Mouse (Mus musculus): ENCODE results near the gene Slc25a10. TPM values are rescaled to one million over a fixed set of nuclear protein-coding genes. Genes with fewer than 3 reads are reported as not detected.

Slc25a10 gene
- polyA plus RNA-seq, 1 experiment from 2014 or later, result 54.6 TPM

- Histone ChIP-seq H3K27ac (0 out of 2 replicates have a peak overlapping the region, but pooled peaks have one; percentile 8), H3K9ac (replicated peaks) (no peak overlapping the region), H3K27me3 (no peaks in the 10 kb centered on the region; the same call in 1 of the 2 replicates), H3K4me2 (no peak overlapping the region), H3K4me3 (replicated peaks) (no peak overlapping the region), H3K36me3 (peaks cover 53% of the 10 kb centered on the region), H3K9me3 (no peaks in the 10 kb centered on the region), H3K4me1 (replicated peaks) (peaks cover 24% of the 10 kb centered on the region)
- 54% methylated on average over 4 of the region's 4 CpGs for WGBS
- no peak for ATAC-seq (ENCODE audit: insufficient number of reproducible peaks, insufficient read depth, low FRiP score, low TSS enrichment, low read depth)
Observed at GRCm38 (mm10) chr11:120541907-120542306, 50.3 kb downstream of the Slc25a10 start.

DNA sequence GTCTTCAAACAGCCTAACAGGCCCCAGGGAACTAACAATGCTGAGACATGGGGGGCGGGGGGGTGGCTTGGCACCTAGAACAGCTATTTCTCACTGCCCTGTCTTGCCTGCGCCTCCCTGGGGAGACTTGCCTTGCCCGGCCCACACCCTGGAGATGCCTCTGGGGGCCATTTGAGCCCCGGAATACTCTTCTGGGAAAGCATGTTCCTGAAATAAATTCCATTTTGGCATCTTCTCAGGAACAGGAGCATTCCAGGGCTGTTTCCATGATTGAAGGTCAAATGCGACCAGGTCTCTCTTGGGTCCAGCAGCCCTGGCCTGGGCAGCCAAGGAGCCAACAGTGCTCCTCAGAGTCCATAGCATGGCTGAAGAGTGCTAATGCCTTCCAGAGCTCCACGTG lies 50.7 kb downstream of the Slc25a10 start:
- Histone ChIP-seq H3K4me1 (replicated peaks) (peaks cover 24% of the 10 kb centered on the region), H3K27me3 (no peaks in the 10 kb centered on the region), H3K9ac (replicated peaks) (no peak overlapping the region), H3K36me3 (peaks cover 55% of the 10 kb centered on the region), H3K4me3 (replicated peaks) (no peak overlapping the region), H3K9me3 (no peaks in the 10 kb centered on the region), H3K4me2 (no peak overlapping the region), H3K27ac (peak overlapping the region; percentile 4; the same call in 1 of the 2 replicates)
- 88% methylated on average over 6 of the region's 6 CpGs for WGBS
- ATAC-seq (ENCODE audit: insufficient number of reproducible peaks, insufficient read depth, low FRiP score, low TSS enrichment, low read depth), result no peak

DNA sequence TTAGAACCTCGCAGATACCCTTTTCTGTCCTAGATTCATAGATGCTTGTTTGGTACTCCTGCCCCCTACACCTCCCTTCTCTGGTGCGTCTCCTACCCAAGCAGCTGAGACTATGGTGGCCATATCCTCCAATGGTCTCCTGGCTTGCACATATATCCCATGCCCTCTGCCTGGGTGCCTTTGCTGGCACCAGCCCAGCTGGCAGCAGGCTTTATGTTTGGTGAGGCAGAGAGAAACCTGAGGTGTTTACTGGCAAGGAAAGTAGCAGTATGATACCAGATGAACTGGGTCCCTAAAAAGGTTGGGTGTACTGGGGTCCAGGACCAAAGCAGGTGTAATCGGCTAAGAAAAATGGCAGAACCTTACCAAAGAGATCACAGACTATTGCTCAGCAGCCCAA lies 54.3 kb downstream of the Slc25a10 start:
- Histone ChIP-seq H3K36me3 (peaks cover 59% of the 10 kb centered on the region), H3K4me3 (replicated peaks) (no peak overlapping the region), H3K9me3 (no peaks in the 10 kb centered on the region), H3K27ac (no peak overlapping the region), H3K9ac (replicated peaks) (no peak overlapping the region), H3K27me3 (no peaks in the 10 kb centered on the region), H3K4me2 (no peak overlapping the region), H3K4me1 (replicated peaks) (peaks cover 22% of the 10 kb centered on the region)
- ATAC-seq (ENCODE audit: insufficient number of reproducible peaks, insufficient read depth, low FRiP score, low TSS enrichment, low read depth), result no peak
- 93% methylated on average over 3 of the region's 3 CpGs for WGBS

DNA sequence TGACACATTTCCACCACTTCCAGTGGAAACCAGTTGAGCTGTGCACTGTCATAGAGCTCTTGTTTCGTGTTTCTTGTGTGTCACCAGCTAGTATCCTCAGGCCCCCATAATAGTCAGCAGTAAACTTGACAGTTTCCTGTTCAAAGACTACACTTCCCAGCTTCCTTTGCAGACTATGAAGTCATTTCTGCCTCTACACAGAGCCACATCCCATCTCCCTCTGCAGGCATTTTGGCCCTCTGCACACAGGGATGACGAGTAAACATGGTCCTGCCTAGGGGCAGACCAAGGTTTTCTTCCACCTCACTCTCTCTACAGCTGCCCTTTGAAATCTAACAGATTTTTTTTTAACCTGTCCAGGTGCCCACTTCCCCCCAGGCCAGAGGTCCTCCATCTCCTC lies 55.8 kb downstream of the Slc25a10 start:
- no peak overlapping the region for H3K9ac ChIP-seq (replicated peaks)
- peaks cover 46% of the 10 kb centered on the region for H3K36me3 ChIP-seq
- WGBS, result 76% methylated on average over 2 of the region's 2 CpGs
- peaks cover 23% of the 10 kb centered on the region for H3K4me1 ChIP-seq (replicated peaks)
- 0 out of 2 replicates have a peak overlapping the region, but pooled peaks have one; percentile 69 for H3K4me2 ChIP-seq
- 0 out of 2 replicates have a peak overlapping the region, but pooled peaks have one; percentile 2 for H3K4me3 ChIP-seq (replicated peaks)
- ATAC-seq (ENCODE audit: insufficient number of reproducible peaks, insufficient read depth, low FRiP score, low TSS enrichment, low read depth), result no peak
- H3K9me3 ChIP-seq, result no peaks in the 10 kb centered on the region
- H3K27ac ChIP-seq, result no peak overlapping the region
- no peaks in the 10 kb centered on the region for H3K27me3 ChIP-seq

DNA sequence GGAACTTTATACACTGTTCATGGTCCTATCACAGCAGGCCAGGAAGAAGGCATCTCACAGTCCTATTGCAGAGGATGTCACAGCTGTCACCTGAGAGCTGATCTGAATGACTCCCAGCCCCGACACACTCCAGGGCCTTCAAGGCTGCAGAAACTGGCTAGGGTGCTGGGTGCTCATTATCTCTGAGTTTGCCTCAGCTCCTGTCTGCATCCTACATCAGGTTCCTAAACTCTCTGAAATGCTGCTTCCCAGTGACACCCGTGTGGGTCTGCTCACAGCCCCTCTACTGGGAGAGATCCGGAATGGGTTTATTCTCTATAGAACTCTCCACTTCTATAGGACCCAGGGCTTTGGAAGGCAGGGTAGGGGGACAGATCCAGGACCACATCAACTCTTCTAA lies 56.6 kb downstream of the Slc25a10 start:
- Histone ChIP-seq H3K4me2 (peak overlapping the region; percentile 69), H3K27ac (no peak overlapping the region), H3K27me3 (no peaks in the 10 kb centered on the region), H3K4me3 (replicated peaks) (peak overlapping the region; percentile 100), H3K36me3 (peaks cover 39% of the 10 kb centered on the region), H3K4me1 (replicated peaks) (peaks cover 23% of the 10 kb centered on the region), H3K9ac (replicated peaks) (peak overlapping the region; percentile 97), H3K9me3 (no peaks in the 10 kb centered on the region)
- no peak for ATAC-seq (ENCODE audit: insufficient number of reproducible peaks, insufficient read depth, low FRiP score, low TSS enrichment, low read depth)
- 94% methylated on average over 3 of the region's 3 CpGs for WGBS

DNA sequence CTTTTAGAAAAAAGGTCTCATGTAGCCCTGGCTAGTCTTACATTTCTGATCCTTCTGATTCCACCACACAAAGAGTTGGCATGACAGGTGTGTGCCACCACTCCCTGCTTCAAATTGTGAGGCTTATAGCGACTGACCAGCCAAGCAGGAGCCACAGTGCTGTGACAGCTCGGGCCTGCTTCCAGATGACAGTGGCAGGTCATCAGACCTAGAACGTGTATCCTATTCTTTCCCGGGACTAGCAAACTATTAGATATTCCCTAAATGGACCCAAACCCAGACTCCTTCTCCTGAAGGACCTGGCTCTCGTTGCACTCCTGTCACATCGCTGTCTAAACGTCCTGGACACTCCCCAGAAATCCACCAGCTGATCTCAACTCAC lies 57.1 kb downstream of the Slc25a10 start:
- Histone ChIP-seq H3K27me3 (no peaks in the 10 kb centered on the region), H3K4me3 (replicated peaks) (peak overlapping the region; percentile 100), H3K36me3 (peaks cover 33% of the 10 kb centered on the region), H3K4me2 (peak overlapping the region; percentile 69), H3K4me1 (replicated peaks) (peaks cover 23% of the 10 kb centered on the region), H3K9ac (replicated peaks) (peak overlapping the region; percentile 97), H3K9me3 (no peaks in the 10 kb centered on the region), H3K27ac (peak overlapping the region; percentile 91)
- WGBS, result 30% methylated on average over 7 of the region's 7 CpGs
- no peak for ATAC-seq (ENCODE audit: insufficient number of reproducible peaks, insufficient read depth, low FRiP score, low TSS enrichment, low read depth)

Other genes with a start within 250 kb of the Slc25a10 start
- gene Actg1, start 143.3 kb upstream of the Slc25a10 start, polyA plus RNA-seq (2016; fragmentation: Nextera tagmentation; extraction: Ambion mirVana), result 2,805 and 2,814 TPM in 2 replicates
- gene Fscn2, start 130.3 kb upstream of the Slc25a10 start, polyA plus RNA-seq (2016; fragmentation: Nextera tagmentation; extraction: Ambion mirVana), result 0.64 TPM in 2 replicates
- gene Faap100, start 113.1 kb upstream of the Slc25a10 start, polyA plus RNA-seq (2016; fragmentation: Nextera tagmentation; extraction: Ambion mirVana), result 38.0 and 40.0 TPM in 2 replicates
- gene Nploc4, start 54.1 kb upstream of the Slc25a10 start, polyA plus RNA-seq (2016; fragmentation: Nextera tagmentation; extraction: Ambion mirVana), result 49.8 and 56.0 TPM in 2 replicates
- not detected in 2 replicates for gene Tspan10, start 49.2 kb upstream of the Slc25a10 start, polyA plus RNA-seq (2016; fragmentation: Nextera tagmentation; extraction: Ambion mirVana)
- gene Pde6g, start 38.3 kb upstream of the Slc25a10 start, polyA plus RNA-seq (2016; fragmentation: Nextera tagmentation; extraction: Ambion mirVana), result 0.20 TPM in 1 of 2 replicates, not detected in the other
- gene Oxld1, start 33.8 kb upstream of the Slc25a10 start, polyA plus RNA-seq (2016; fragmentation: Nextera tagmentation; extraction: Ambion mirVana), result 10.4 and 13.2 TPM in 2 replicates
- 47.8 and 52.4 TPM in 2 replicates for gene Ccdc137, start 33.7 kb upstream of the Slc25a10 start, polyA plus RNA-seq (2016; fragmentation: Nextera tagmentation; extraction: Ambion mirVana)
- 58.5 and 58.9 TPM in 2 replicates for gene Arl16, start 24.2 kb upstream of the Slc25a10 start, polyA plus RNA-seq (2016; fragmentation: Nextera tagmentation; extraction: Ambion mirVana)
- 135 and 139 TPM in 2 replicates for gene Mrpl12, start 7.2 kb upstream of the Slc25a10 start, polyA plus RNA-seq (2016; fragmentation: Nextera tagmentation; extraction: Ambion mirVana)
- 3.8 and 4.0 TPM in 2 replicates for gene Gcgr, start 38.9 kb downstream of the Slc25a10 start, polyA plus RNA-seq (2016; fragmentation: Nextera tagmentation; extraction: Ambion mirVana)
- 221 and 229 TPM in 2 replicates for gene Mcrip1, start 57.9 kb downstream of the Slc25a10 start, polyA plus RNA-seq (2016; fragmentation: Nextera tagmentation; extraction: Ambion mirVana)
- gene Ppp1r27, start 59.3 kb downstream of the Slc25a10 start, polyA plus RNA-seq (2016; fragmentation: Nextera tagmentation; extraction: Ambion mirVana), result not detected in 2 replicates
- gene P4hb, start 81.4 kb downstream of the Slc25a10 start, polyA plus RNA-seq (2016; fragmentation: Nextera tagmentation; extraction: Ambion mirVana), result 620 and 631 TPM in 2 replicates
- gene Arhgdia, start 89.8 kb downstream of the Slc25a10 start, polyA plus RNA-seq (2016; fragmentation: Nextera tagmentation; extraction: Ambion mirVana), result 484 and 518 TPM in 2 replicates
- 671 and 778 TPM in 2 replicates for gene Alyref, start 106.5 kb downstream of the Slc25a10 start, polyA plus RNA-seq (2016; fragmentation: Nextera tagmentation; extraction: Ambion mirVana)
- gene Anapc11, start 106.6 kb downstream of the Slc25a10 start, polyA plus RNA-seq (2016; fragmentation: Nextera tagmentation; extraction: Ambion mirVana), result 202 and 203 TPM in 2 replicates
- gene Npb, start 116.6 kb downstream of the Slc25a10 start, polyA plus RNA-seq (2016; fragmentation: Nextera tagmentation; extraction: Ambion mirVana), result 0.65 and 0.95 TPM in 2 replicates
- 143 and 156 TPM in 2 replicates for gene Pcyt2, start 126.1 kb downstream of the Slc25a10 start, polyA plus RNA-seq (2016; fragmentation: Nextera tagmentation; extraction: Ambion mirVana)
- gene Sirt7, start 133.4 kb downstream of the Slc25a10 start, polyA plus RNA-seq (2016; fragmentation: Nextera tagmentation; extraction: Ambion mirVana), result 29.5 and 29.9 TPM in 2 replicates
- 28.8 and 29.9 TPM in 2 replicates for gene Mafg, start 141.8 kb downstream of the Slc25a10 start, polyA plus RNA-seq (2016; fragmentation: Nextera tagmentation; extraction: Ambion mirVana)
- gene Pycr1, start 151.9 kb downstream of the Slc25a10 start, polyA plus RNA-seq (2016; fragmentation: Nextera tagmentation; extraction: Ambion mirVana), result 29.9 and 34.3 TPM in 2 replicates
- gene Myadml2, start 156.3 kb downstream of the Slc25a10 start, polyA plus RNA-seq (2016; fragmentation: Nextera tagmentation; extraction: Ambion mirVana), result 0.36 and 0.68 TPM in 2 replicates
- 8.8 and 12.6 TPM in 2 replicates for gene Notum, start 169.3 kb downstream of the Slc25a10 start, polyA plus RNA-seq (2016; fragmentation: Nextera tagmentation; extraction: Ambion mirVana)
- gene Aspscr1, start 181.1 kb downstream of the Slc25a10 start, polyA plus RNA-seq (2016; fragmentation: Nextera tagmentation; extraction: Ambion mirVana), result 142 and 149 TPM in 2 replicates
- gene Cenpx, start 221.9 kb downstream of the Slc25a10 start, polyA plus RNA-seq (2016; fragmentation: Nextera tagmentation; extraction: Ambion mirVana), result 131 and 138 TPM in 2 replicates
- gene Lrrc45, start 222.1 kb downstream of the Slc25a10 start, polyA plus RNA-seq (2016; fragmentation: Nextera tagmentation; extraction: Ambion mirVana), result 77.9 and 78.4 TPM in 2 replicates
- 48.5 and 51.2 TPM in 2 replicates for gene Rac3, start 229.6 kb downstream of the Slc25a10 start, polyA plus RNA-seq (2016; fragmentation: Nextera tagmentation; extraction: Ambion mirVana)
- 14.8 and 17.8 TPM in 2 replicates for gene Dcxr, start 235.4 kb downstream of the Slc25a10 start, polyA plus RNA-seq (2016; fragmentation: Nextera tagmentation; extraction: Ambion mirVana)
- gene Cbr2, start 240.3 kb downstream of the Slc25a10 start, polyA plus RNA-seq (2016; fragmentation: Nextera tagmentation; extraction: Ambion mirVana), result 4.6 and 7.2 TPM in 2 replicates